Mouse (Mus musculus): Measurements from ENCODE around the gene Letmd1.
"Not testable (repeated sequence)": the region's sequence is repeated elsewhere in the genome, so short reads cannot be mapped to it uniquely, and the experiment has no call there.

The Letmd1 gene

GRCm38 (mm10) chr15:100468295-100469188 is at the start of gene Letmd1:
Gene Letmd1, plus strand, starts transcription at chr15:100469023.
- peak; percentile 79 to 83 for DNase-seq

- no peak for DNase-seq
These were observed 49.5 kb upstream of the Letmd1 start for GRCm38 (mm10) chr15:100419311-100419710.

GRCm38 (mm10) chr15:100419901-100420745 is 48.7 kb upstream of the Letmd1 start:
- DNase-seq, result no peak

GRCm38 (mm10) chr15:100421059-100421757 is 47.6 kb upstream of the Letmd1 start:
- DNase-seq, result no peak

- not testable (repeated sequence) for DNase-seq
These were observed 47.0 kb upstream of the Letmd1 start, which contains the start of gene Gm5475 for GRCm38 (mm10) chr15:100421758-100422197. Gene Gm5475, plus strand, starts transcription at chr15:100422147.

GRCm38 (mm10) chr15:100422476-100422875 is 46.3 kb upstream of the Letmd1 start:
- DNase-seq, result no peak

GRCm38 (mm10) chr15:100422899-100423860 is 45.6 kb upstream of the Letmd1 start:
- DNase-seq, result peak; percentile 93 to 94

- DNase-seq, result no peak
These were observed 44.9 kb upstream of the Letmd1 start for GRCm38 (mm10) chr15:100423916-100424315.

GRCm38 (mm10) chr15:100424396-100425122 is 44.3 kb upstream of the Letmd1 start, which contains the start of gene Slc11a2:
Gene Slc11a2, minus strand, starts transcription at chr15:100425072.
- no peak for DNase-seq

GRCm38 (mm10) chr15:100428296-100428905 is 40.4 kb upstream of the Letmd1 start:
- DNase-seq, result no peak

GRCm38 (mm10) chr15:100429959-100430565 is 38.8 kb upstream of the Letmd1 start:
- DNase-seq, result no peak

GRCm38 (mm10) chr15:100433234-100433633 is 35.6 kb upstream of the Letmd1 start:
- no peak for DNase-seq

GRCm38 (mm10) chr15:100436112-100436511 is 32.7 kb upstream of the Letmd1 start:
- no peak for DNase-seq

GRCm38 (mm10) chr15:100436518-100436917 is 32.3 kb upstream of the Letmd1 start:
- DNase-seq, result no peak

- peak; percentile 82 to 92 for DNase-seq
These were observed 25.5 kb upstream of the Letmd1 start for GRCm38 (mm10) chr15:100443126-100443922.

- DNase-seq, result no peak
These were observed 21.9 kb upstream of the Letmd1 start for GRCm38 (mm10) chr15:100446887-100447286.

- DNase-seq, result no peak
These were observed 20.3 kb upstream of the Letmd1 start for GRCm38 (mm10) chr15:100448572-100448971.

- DNase-seq, result no peak
These were observed 19.3 kb upstream of the Letmd1 start for GRCm38 (mm10) chr15:100449495-100449894.

GRCm38 (mm10) chr15:100451245-100451644 is 17.6 kb upstream of the Letmd1 start:
- DNase-seq, result no peak

All from thymus, adult 18-20 months (tissue).